Mouse (Mus musculus) regulatory T cell (primary cell): Measurements from ENCODE around the gene Mettl18.

Experiments
- in situ Hi-C: fragments of 300-600 bp; cut with MboI, MseI; formaldehyde crosslinking; loops from one replicate; pipeline ENCODE4 v1.15.1; 2025; ENCODE audit warnings: high pct_unique_total_duplicates

Gene Mettl18

DNA sequence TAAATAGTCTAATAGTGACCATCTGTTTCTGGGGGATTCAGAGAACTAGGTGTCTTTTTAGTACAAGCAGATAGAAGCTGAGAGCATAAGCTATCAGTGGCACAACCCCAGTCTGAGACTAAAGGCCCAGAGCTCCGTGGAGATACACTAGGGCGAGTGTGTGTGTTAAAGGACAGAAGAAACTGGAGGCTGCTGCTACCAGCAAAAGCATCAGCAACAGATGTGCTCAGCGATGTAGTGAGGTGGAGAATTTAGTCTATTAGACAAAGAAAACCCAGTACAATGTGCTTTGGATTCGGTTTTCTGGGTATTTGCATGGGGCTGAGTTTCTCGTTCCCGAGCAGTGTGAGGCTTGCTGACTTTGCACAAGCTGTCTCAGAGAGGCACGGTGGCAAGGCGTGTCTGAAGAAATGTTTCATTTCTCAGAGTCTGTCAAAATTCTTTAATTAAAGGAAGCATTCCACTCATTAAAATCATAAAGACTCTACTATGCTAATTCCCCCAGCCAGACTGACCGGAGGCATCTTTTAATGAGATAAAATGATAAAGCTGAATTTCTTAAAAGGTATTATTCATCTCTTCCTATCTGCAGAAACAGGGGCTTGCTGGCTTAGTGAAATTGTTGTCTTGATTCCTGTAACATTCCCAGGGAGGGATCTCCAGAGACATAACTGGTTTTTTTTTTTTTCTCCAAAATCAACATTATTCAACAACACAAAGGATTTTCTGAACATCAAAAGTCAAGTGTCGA lies 45.9 kb downstream of the Mettl18 start:
- in situ Hi-C loops = loop anchor here (25.0 kb wide), 1 partner anchor 747 kb away; the partner anchor contains the start of gene Dpt

GRCm38 (mm10) chr1:164043549-164043948 lies 48.9 kb downstream of the Mettl18 start:
- in situ Hi-C loops = loop anchor here (25.0 kb wide), 1 partner anchor 744 kb away; the partner anchor contains the start of gene Dpt
